Mouse (Mus musculus): Measurements from ENCODE around the gene Sugp2. TPM values are rescaled to one million over a fixed set of nuclear protein-coding genes. Genes with fewer than 3 reads are reported as not detected.
"Not testable (repeated sequence)": the region's sequence is repeated elsewhere in the genome, so short reads cannot be mapped to it uniquely, and the experiment has no call there.

Gene Sugp2
- polyA plus RNA-seq, 1 experiment from 2014 or later, result 14.0 TPM

GRCm38 (mm10) chr8:70211726-70212111, 22.3 kb upstream of the Sugp2 start:
- peak overlapping the region; percentile 58 for H3K9ac ChIP-seq (ENCODE audit: low read depth, low read length)
- peak overlapping the region; percentile 81 for H3K27ac ChIP-seq
- no peaks in the 10 kb centered on the region for H3K27me3 ChIP-seq (ENCODE audit: insufficient read depth, low read length)
- WGBS, result under 1% methylated on average over 31 of the region's 31 CpGs
- no peak for DNase-seq (ENCODE audit: low spot score)
- peaks cover 5% of the 10 kb centered on the region for H3K4me1 ChIP-seq (replicated peaks; ENCODE audit: insufficient read depth, low read length)
- no peak for ATAC-seq (replicated peaks; ENCODE audit: low FRiP score, low read depth)
- H3K36me3 ChIP-seq (ENCODE audit: insufficient read depth, low read length), result no peaks in the 10 kb centered on the region
- H3K4me3 ChIP-seq (replicated peaks; ENCODE audit: low read depth, low read length), result peak overlapping the region; percentile 62
- TF ChIP-seq CTCF (IDR thresholded peaks at IDR 0.05; ENCODE audit: low read depth), result no peak
- peak overlapping the region; percentile 98 for H3K4me2 ChIP-seq (ENCODE audit: low read length)
- H3K9me3 ChIP-seq (replicated peaks; ENCODE audit: low read length), result no peaks in the 10 kb centered on the region

GRCm38 (mm10) chr8:70212112-70213055, 21.6 kb upstream of the Sugp2 start, which contains the start of gene Slc25a42:
Slc25a42 (minus strand) TSS chr8:70212305.
- no peaks in the 10 kb centered on the region for H3K36me3 ChIP-seq (ENCODE audit: insufficient read depth, low read length)
- peak; percentile 10; the same call in 1 of the 2 replicates for TF ChIP-seq CTCF (IDR thresholded peaks at IDR 0.05; ENCODE audit: low read depth)
- ATAC-seq (replicated peaks; ENCODE audit: low FRiP score, low read depth) (peak; percentile 99), DNase-seq (ENCODE audit: low spot score) (peak; percentile 99)
- WGBS, result under 1% methylated on average over 66 of the region's 66 CpGs
- no peaks in the 10 kb centered on the region for H3K27me3 ChIP-seq (ENCODE audit: insufficient read depth, low read length)
- peaks cover 5% of the 10 kb centered on the region for H3K4me1 ChIP-seq (replicated peaks; ENCODE audit: insufficient read depth, low read length)
- H3K27ac ChIP-seq, result peak within 1 kb of the TSS; percentile 81
- H3K4me2 ChIP-seq (ENCODE audit: low read length), result peak within 1 kb of the TSS; percentile 98
- no peaks in the 10 kb centered on the region for H3K9me3 ChIP-seq (replicated peaks; ENCODE audit: low read length)
- peak within 1 kb of the TSS; percentile 58 for H3K9ac ChIP-seq (ENCODE audit: low read depth, low read length)
- peak within 1 kb of the TSS; percentile 62 for H3K4me3 ChIP-seq (replicated peaks; ENCODE audit: low read depth, low read length)

- Histone ChIP-seq H3K36me3 (ENCODE audit: insufficient read depth, low read length) (no peaks in the 10 kb centered on the region), H3K4me2 (ENCODE audit: low read length) (no peak overlapping the region), H3K4me1 (replicated peaks; ENCODE audit: insufficient read depth, low read length) (peaks cover 5% of the 10 kb centered on the region), H3K4me3 (replicated peaks; ENCODE audit: low read depth, low read length) (no peak overlapping the region), H3K27me3 (ENCODE audit: insufficient read depth, low read length) (no peaks in the 10 kb centered on the region), H3K9me3 (replicated peaks; ENCODE audit: low read length) (no peaks in the 10 kb centered on the region), H3K27ac (no peak overlapping the region), H3K9ac (ENCODE audit: low read depth, low read length) (no peak overlapping the region)
- DNase-seq (ENCODE audit: low spot score), result no peak
- no peak for TF ChIP-seq CTCF (IDR thresholded peaks at IDR 0.05; ENCODE audit: low read depth)
- WGBS, result 63% methylated on average over 3 of the region's 3 CpGs
- ATAC-seq (replicated peaks; ENCODE audit: low FRiP score, low read depth), result no peak
Observed at GRCm38 (mm10) chr8:70214411-70214810, 19.6 kb upstream of the Sugp2 start.

- WGBS, result 75% methylated on average over 5 of the region's 5 CpGs
- TF ChIP-seq CTCF (IDR thresholded peaks at IDR 0.05; ENCODE audit: low read depth), result no peak
- Histone ChIP-seq H3K9ac (ENCODE audit: low read depth, low read length) (no peak overlapping the region), H3K9me3 (replicated peaks; ENCODE audit: low read length) (no peaks in the 10 kb centered on the region), H3K27me3 (ENCODE audit: insufficient read depth, low read length) (no peaks in the 10 kb centered on the region), H3K4me3 (replicated peaks; ENCODE audit: low read depth, low read length) (no peak overlapping the region), H3K4me2 (ENCODE audit: low read length) (no peak overlapping the region), H3K27ac (no peak overlapping the region), H3K4me1 (replicated peaks; ENCODE audit: insufficient read depth, low read length) (peaks cover 5% of the 10 kb centered on the region), H3K36me3 (ENCODE audit: insufficient read depth, low read length) (no peaks in the 10 kb centered on the region)
- no peak for ATAC-seq (replicated peaks; ENCODE audit: low FRiP score, low read depth)
- DNase-seq (ENCODE audit: low spot score), result no peak
Observed at GRCm38 (mm10) chr8:70215092-70215491, 18.9 kb upstream of the Sugp2 start.

- H3K9me3 ChIP-seq (replicated peaks; ENCODE audit: low read length); ATAC-seq (replicated peaks; ENCODE audit: low FRiP score, low read depth); H3K27me3 ChIP-seq (ENCODE audit: insufficient read depth, low read length); H3K4me2 ChIP-seq (ENCODE audit: low read length); H3K36me3 ChIP-seq (ENCODE audit: insufficient read depth, low read length); DNase-seq (ENCODE audit: low spot score); H3K4me1 ChIP-seq (replicated peaks; ENCODE audit: insufficient read depth, low read length); H3K27ac ChIP-seq; H3K4me3 ChIP-seq (replicated peaks; ENCODE audit: low read depth, low read length); H3K9ac ChIP-seq (ENCODE audit: low read depth, low read length): not testable (repeated sequence)
- WGBS, result 80% methylated on average over 3 of the region's 3 CpGs
Observed at GRCm38 (mm10) chr8:70216161-70216560, 17.9 kb upstream of the Sugp2 start.

GRCm38 (mm10) chr8:70216566-70216965, 17.5 kb upstream of the Sugp2 start:
- Histone ChIP-seq H3K4me1 (replicated peaks; ENCODE audit: insufficient read depth, low read length) (peaks cover 2% of the 10 kb centered on the region), H3K9ac (ENCODE audit: low read depth, low read length) (no peak overlapping the region), H3K36me3 (ENCODE audit: insufficient read depth, low read length) (no peaks in the 10 kb centered on the region), H3K9me3 (replicated peaks; ENCODE audit: low read length) (no peaks in the 10 kb centered on the region), H3K27ac (no peak overlapping the region), H3K27me3 (ENCODE audit: insufficient read depth, low read length) (no peaks in the 10 kb centered on the region), H3K4me2 (ENCODE audit: low read length) (no peak overlapping the region), H3K4me3 (replicated peaks; ENCODE audit: low read depth, low read length) (no peak overlapping the region)
- DNase-seq (ENCODE audit: low spot score), result no peak
- no peak for TF ChIP-seq CTCF (IDR thresholded peaks at IDR 0.05; ENCODE audit: low read depth)
- no peak for ATAC-seq (replicated peaks; ENCODE audit: low FRiP score, low read depth)
- WGBS, result 64% methylated on average over 1 of the region's 1 CpGs

Data from kidney, postnatal 0 days (tissue).